Mouse (Mus musculus) hindbrain, postnatal 0 days (tissue): ENCODE results near the gene Ascc1. TPM values are rescaled to one million over a fixed set of nuclear protein-coding genes. Genes with fewer than 3 reads are reported as not detected.
A peak's percentile ranks its signal among the peaks of the same experiment; 100 is the strongest.

Experiments
- ATAC-seq: fragments of 200-750 bp; cut with Nextera tagmentation; 2 replicates; pipeline ENCODE4 v1.8.0; 2017; ENCODE audit warnings: mild to moderate bottlenecking, moderate TSS enrichment, moderate library complexity
- DNase-seq: peaks from one replicate; pipeline ENCODE4 v3.0.0-alpha.2; 2015; ENCODE audit warnings: low spot score
- H3K27ac ChIP-seq: fragments of 300-500 bp; sonication (generic); 2 replicates; pipeline ENCODE4 v1.5.1; 2014; ENCODE audit warnings: mild to moderate bottlenecking
- H3K27me3 ChIP-seq: fragments of 300-500 bp; sonication (generic); 2 replicates; pipeline ENCODE4 v1.6.1; 2014; ENCODE audit warnings: low read length, mixed read lengths; ENCODE audit not compliant: insufficient read depth
- H3K36me3 ChIP-seq: fragments of 300-500 bp; sonication (generic); 2 replicates; pipeline ENCODE4 v1.6.1; 2014; ENCODE audit warnings: low read length, mixed read lengths; ENCODE audit not compliant: insufficient read depth
- H3K4me1 ChIP-seq: fragments of 300-500 bp; sonication (generic); 2 replicates; pipeline ENCODE4 v1.6.1; 2014; ENCODE audit warnings: antibody characterized with exemption, low read length, mixed read lengths; ENCODE audit not compliant: insufficient read depth
- H3K4me2 ChIP-seq: fragments of 300-500 bp; sonication (generic); 2 replicates; pipeline ENCODE4 v1.6.1; 2014; ENCODE audit warnings: low read depth, mild to moderate bottlenecking, low read length, moderate library complexity, mixed read lengths
- H3K4me3 ChIP-seq: fragments of 300-500 bp; sonication (generic); 2 replicates; pipeline ENCODE4 v1.5.1; 2014; ENCODE audit warnings: low read length
- H3K9ac ChIP-seq: fragments of 300-500 bp; sonication (generic); replicated peaks from 2 replicates; pipeline ENCODE4 v1.6.1; 2014; ENCODE audit warnings: mild to moderate bottlenecking, low read length, moderate library complexity, mixed read lengths
- H3K9me3 ChIP-seq: fragments of 300-500 bp; sonication (generic); 2 replicates; pipeline ENCODE4 v1.6.1; 2016; ENCODE audit warnings: low read length, mixed read lengths
- CTCF ChIP-seq: IDR thresholded peaks from 2 replicates; pipeline ENCODE4 v1.5.1; 2016; ENCODE audit warnings: antibody characterized with exemption, control low read depth, low read depth
- WGBS: fragments of 180-500 bp; shearing (Covaris S2); extraction: QIAGEN DNeasy Blood & Tissue Kit; methylation state at CpG from one replicate; pipeline ENCODE4 v1.1.7; 2014; 5-methylcytosine and 5-hydroxymethylcytosine counted together
- polyA plus RNA-seq: library from polyadenylated mRNA; unstranded; fragments of >200 nt; fragmentation: Nextera tagmentation; extraction: Ambion mirVana; gene quantifications from 2 replicates; pipeline ENCODE4 v1.2.1, GENCODE M21; 2015
- total RNA-seq: library from RNA; depleted of rRNA; stranded (reverse); fragments of >200 nt; gene quantifications from 2 replicates; pipeline ENCODE4 v1.2.3, GENCODE M21; 2014

The Ascc1 gene
- total and polyA plus RNA-seq, 2 experiments from 2014 or later = 11.5 to 41.8 TPM

- ATAC-seq (no peak), DNase-seq (no peak)
- Histone ChIP-seq H3K4me1 (peaks cover 11% of the 10 kb centered on the region), H3K27me3 (no peaks in the 10 kb centered on the region), H3K4me2 (no peak overlapping the region), H3K9me3 (no peaks in the 10 kb centered on the region), H3K36me3 (no peaks in the 10 kb centered on the region), H3K9ac (no peak overlapping the region), H3K27ac (no peak overlapping the region), H3K4me3 (no peak overlapping the region)
- TF ChIP-seq CTCF = no peak
- WGBS = 54% methylated on average over 2 of the region's 2 CpGs
Measured at GRCm38 (mm10) chr10:59963609-59964008, 39.0 kb upstream of the Ascc1 start.

- ATAC-seq (peak; percentile 71), DNase-seq (peak; percentile 60)
- Histone ChIP-seq H3K27me3 (no peaks in the 10 kb centered on the region), H3K36me3 (no peaks in the 10 kb centered on the region), H3K4me1 (0 out of 2 replicates have a peak, but pooled peaks cover 12% of the 10 kb centered on the region), H3K4me3 (no peak overlapping the region), H3K4me2 (peak overlapping the region; percentile 32), H3K9ac (no peak overlapping the region), H3K9me3 (no peaks in the 10 kb centered on the region), H3K27ac (no peak overlapping the region)
- no peak for TF ChIP-seq CTCF
- WGBS = 8% methylated on average over 18 of the region's 23 CpGs
Measured at GRCm38 (mm10) chr10:59964504-59965361, 37.9 kb upstream of the Ascc1 start.

GRCm38 (mm10) chr10:59965362-59965695, 37.3 kb upstream of the Ascc1 start:
- WGBS = 35% methylated on average over 9 of the region's 9 CpGs
- Histone ChIP-seq H3K4me1 (peaks cover 16% of the 10 kb centered on the region), H3K9me3 (no peaks in the 10 kb centered on the region), H3K4me2 (no peak overlapping the region), H3K9ac (no peak overlapping the region), H3K36me3 (no peaks in the 10 kb centered on the region), H3K27ac (no peak overlapping the region), H3K27me3 (no peaks in the 10 kb centered on the region), H3K4me3 (no peak overlapping the region)
- no peak for TF ChIP-seq CTCF
- DNase-seq (no peak), ATAC-seq (no peak)

GRCm38 (mm10) chr10:59965788-59966187, 36.8 kb upstream of the Ascc1 start:
- H3K9me3 ChIP-seq = no peaks in the 10 kb centered on the region
- TF ChIP-seq CTCF = no peak
- ATAC-seq (no peak), DNase-seq (no peak)
- H3K27me3 ChIP-seq = no peaks in the 10 kb centered on the region
- 75% methylated on average over 8 of the region's 8 CpGs for WGBS
- H3K9ac ChIP-seq = no peak overlapping the region
- H3K4me3 ChIP-seq = no peak overlapping the region
- H3K27ac ChIP-seq = no peak overlapping the region
- H3K36me3 ChIP-seq = no peaks in the 10 kb centered on the region
- H3K4me2 ChIP-seq = no peak overlapping the region
- H3K4me1 ChIP-seq = peaks cover 19% of the 10 kb centered on the region

- peak; percentile 46 for TF ChIP-seq CTCF
- DNase-seq (no peak), ATAC-seq (no peak)
- Histone ChIP-seq H3K27me3 (no peaks in the 10 kb centered on the region), H3K9me3 (no peaks in the 10 kb centered on the region), H3K36me3 (no peaks in the 10 kb centered on the region), H3K4me3 (no peak overlapping the region), H3K4me1 (peaks cover 19% of the 10 kb centered on the region), H3K27ac (no peak overlapping the region), H3K4me2 (no peak overlapping the region), H3K9ac (no peak overlapping the region)
- WGBS = 93% methylated on average over 6 of the region's 6 CpGs
Measured at GRCm38 (mm10) chr10:59966743-59967142, 35.9 kb upstream of the Ascc1 start.

- no peaks in the 10 kb centered on the region for H3K36me3 ChIP-seq
- DNase-seq (no peak), ATAC-seq (no peak)
- no peaks in the 10 kb centered on the region for H3K9me3 ChIP-seq
- no peak overlapping the region for H3K4me3 ChIP-seq
- no peak for TF ChIP-seq CTCF
- 59% methylated on average over 6 of the region's 6 CpGs for WGBS
- no peak overlapping the region for H3K9ac ChIP-seq
- no peak overlapping the region for H3K4me2 ChIP-seq
- H3K4me1 ChIP-seq = peaks cover 19% of the 10 kb centered on the region
- no peaks in the 10 kb centered on the region for H3K27me3 ChIP-seq
- peak overlapping the region; percentile 32; the same call in 1 of the 2 replicates for H3K27ac ChIP-seq
Measured at GRCm38 (mm10) chr10:59967309-59967942, 35.2 kb upstream of the Ascc1 start.
